Mouse (Mus musculus): ENCODE data around the gene Ms4a3. TPM values are rescaled to one million over a fixed set of nuclear protein-coding genes. Genes with fewer than 3 reads are reported as not detected.

Ms4a3 gene
- polyA plus RNA-seq, 1 experiment from 2014 or later: not detected

DNA sequence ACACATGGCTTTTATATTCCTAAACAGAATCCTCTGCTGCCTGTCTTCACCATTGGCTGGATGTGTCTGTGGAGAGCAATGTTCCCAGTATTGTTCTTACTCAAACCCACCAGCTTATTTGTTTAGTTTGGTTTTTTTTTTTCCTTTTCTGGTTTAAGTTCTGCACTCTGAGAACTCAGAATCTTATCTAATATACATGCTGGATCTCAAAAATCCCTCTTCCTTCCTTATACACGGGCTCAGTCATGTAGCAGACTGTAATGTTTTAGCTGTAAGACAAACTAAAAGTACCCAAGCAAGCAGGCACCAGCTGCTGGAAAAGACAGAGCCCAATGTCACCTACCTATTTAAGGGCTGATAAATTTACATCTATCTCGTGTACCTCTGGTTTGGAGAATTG is 25.8 kb downstream of the Ms4a3 start:
- no peaks in the 10 kb centered on the region for H3K9me3 ChIP-seq (replicated peaks; ENCODE audit: low read length)
- H3K27me3 ChIP-seq (ENCODE audit: insufficient read depth, low read length): no peaks in the 10 kb centered on the region
- no peak overlapping the region for H3K4me2 ChIP-seq (ENCODE audit: low read length)
- no peak overlapping the region for H3K9ac ChIP-seq (ENCODE audit: low read depth, low read length)
- DNase-seq (ENCODE audit: low spot score) (no peak), ATAC-seq (replicated peaks; ENCODE audit: low FRiP score, low read depth) (no peak)
- H3K36me3 ChIP-seq (ENCODE audit: insufficient read depth, low read length): no peaks in the 10 kb centered on the region
- no peak overlapping the region for H3K4me3 ChIP-seq (replicated peaks; ENCODE audit: low read depth, low read length)
- H3K27ac ChIP-seq: no peak overlapping the region
- WGBS: 75% methylated on average over 2 of the region's 2 CpGs
- no peak for TF ChIP-seq CTCF (IDR thresholded peaks at IDR 0.05; ENCODE audit: low read depth)
- H3K4me1 ChIP-seq (replicated peaks; ENCODE audit: insufficient read depth, low read length): no peaks in the 10 kb centered on the region

DNA sequence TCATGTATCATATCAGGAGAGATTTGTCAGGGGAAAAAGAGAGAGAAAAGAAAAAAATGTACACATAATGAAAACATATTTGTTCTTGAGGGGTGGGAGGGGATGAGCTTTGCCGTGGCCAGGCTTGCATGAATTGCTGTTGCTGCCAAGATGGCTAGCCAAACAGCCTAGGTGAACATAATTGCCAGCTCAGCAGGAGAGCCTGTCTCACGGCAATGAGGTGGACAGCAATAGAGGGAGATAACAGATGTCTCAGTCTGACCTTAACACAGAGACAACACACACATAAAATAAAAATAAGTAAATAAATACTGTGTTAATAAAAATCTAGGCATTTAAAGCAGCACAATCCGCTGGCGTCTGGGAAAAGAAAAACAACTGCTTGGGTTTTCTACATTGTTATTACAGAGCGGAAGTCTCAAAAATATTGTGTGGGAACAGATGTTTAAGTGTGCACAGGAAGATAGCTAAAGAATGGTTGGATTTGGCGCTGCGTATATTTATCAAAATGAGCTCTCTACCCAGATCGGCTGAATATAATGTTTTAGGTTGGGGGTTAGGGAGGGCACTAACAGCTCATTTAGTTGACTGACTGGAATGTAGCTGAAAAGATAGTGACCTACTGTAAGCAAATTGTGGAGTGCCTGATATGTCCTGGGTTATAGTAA is 26.7 kb downstream of the Ms4a3 start:
- H3K9me3 ChIP-seq (replicated peaks; ENCODE audit: low read length): no peaks in the 10 kb centered on the region
- ATAC-seq (replicated peaks; ENCODE audit: low FRiP score, low read depth): no peak
- H3K4me1 ChIP-seq (replicated peaks; ENCODE audit: insufficient read depth, low read length): no peaks in the 10 kb centered on the region
- H3K4me3 ChIP-seq (replicated peaks; ENCODE audit: low read depth, low read length): no peak overlapping the region
- H3K36me3 ChIP-seq (ENCODE audit: insufficient read depth, low read length): no peaks in the 10 kb centered on the region
- 64% methylated on average over 8 of the region's 8 CpGs for WGBS
- no peaks in the 10 kb centered on the region for H3K27me3 ChIP-seq (ENCODE audit: insufficient read depth, low read length)
- no peak overlapping the region for H3K27ac ChIP-seq
- DNase-seq (ENCODE audit: low spot score): no peak
- no peak overlapping the region for H3K9ac ChIP-seq (ENCODE audit: low read depth, low read length)
- TF ChIP-seq CTCF (IDR thresholded peaks at IDR 0.05; ENCODE audit: low read depth): no peak
- H3K4me2 ChIP-seq (ENCODE audit: low read length): no peak overlapping the region

DNA sequence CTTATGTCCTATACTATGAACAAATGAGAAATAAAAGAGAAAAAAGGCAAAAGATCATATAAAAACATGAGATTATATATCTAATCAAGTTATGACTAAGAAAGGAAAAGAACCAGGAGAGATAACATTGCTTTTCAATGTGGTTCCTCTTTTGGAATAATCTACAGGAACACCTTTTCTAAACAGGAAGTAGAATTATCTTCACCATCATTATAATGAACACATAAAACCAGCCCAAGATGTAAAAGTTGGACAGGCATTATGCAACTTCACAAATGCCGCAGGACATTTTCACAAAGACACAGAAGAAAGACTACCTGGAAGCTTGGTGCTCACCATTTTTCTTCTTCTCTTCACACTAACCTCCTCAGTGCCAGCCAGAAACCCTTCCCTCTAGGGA is 27.6 kb downstream of the Ms4a3 start:
- Histone ChIP-seq H3K9ac (ENCODE audit: low read depth, low read length) (no peak overlapping the region), H3K27me3 (ENCODE audit: insufficient read depth, low read length) (no peaks in the 10 kb centered on the region), H3K9me3 (replicated peaks; ENCODE audit: low read length) (no peaks in the 10 kb centered on the region), H3K4me3 (replicated peaks; ENCODE audit: low read depth, low read length) (no peak overlapping the region), H3K4me2 (ENCODE audit: low read length) (no peak overlapping the region), H3K4me1 (replicated peaks; ENCODE audit: insufficient read depth, low read length) (no peaks in the 10 kb centered on the region), H3K27ac (no peak overlapping the region), H3K36me3 (ENCODE audit: insufficient read depth, low read length) (no peaks in the 10 kb centered on the region)
- WGBS: 100% methylated on average over 1 of the region's 1 CpGs
- DNase-seq (ENCODE audit: low spot score) (no peak), ATAC-seq (replicated peaks; ENCODE audit: low FRiP score, low read depth) (no peak)
- no peak for TF ChIP-seq CTCF (IDR thresholded peaks at IDR 0.05; ENCODE audit: low read depth)

DNA sequence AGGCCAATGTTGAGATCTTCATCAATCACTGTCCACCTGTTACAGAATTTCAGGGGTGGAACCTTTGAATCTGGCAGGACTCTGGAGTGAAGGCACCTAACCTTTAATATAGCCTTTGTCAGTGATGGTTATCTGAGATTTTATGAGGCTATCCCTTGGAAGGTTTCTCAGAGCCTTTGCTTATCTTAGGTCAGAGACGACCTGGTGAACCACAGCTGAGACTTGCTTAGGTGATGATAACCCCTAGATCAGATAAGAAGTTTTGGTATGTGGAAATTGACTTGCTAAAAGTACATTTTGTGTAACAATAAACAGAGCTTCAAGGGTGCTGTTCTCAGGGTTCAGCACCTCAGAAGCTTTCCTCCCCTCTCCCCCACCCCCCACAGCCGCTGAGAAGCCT is 28.4 kb downstream of the Ms4a3 start:
- H3K27me3 ChIP-seq (ENCODE audit: insufficient read depth, low read length): no peaks in the 10 kb centered on the region
- no peaks in the 10 kb centered on the region for H3K4me1 ChIP-seq (replicated peaks; ENCODE audit: insufficient read depth, low read length)
- no peaks in the 10 kb centered on the region for H3K36me3 ChIP-seq (ENCODE audit: insufficient read depth, low read length)
- ATAC-seq (replicated peaks; ENCODE audit: low FRiP score, low read depth) (no peak; the same call in 1 of the 2 replicates), DNase-seq (ENCODE audit: low spot score) (no peak)
- no peak overlapping the region for H3K4me3 ChIP-seq (replicated peaks; ENCODE audit: low read depth, low read length)
- WGBS: 29% methylated on average over 2 of the region's 2 CpGs
- H3K9ac ChIP-seq (ENCODE audit: low read depth, low read length): no peak overlapping the region
- TF ChIP-seq CTCF (IDR thresholded peaks at IDR 0.05; ENCODE audit: low read depth): no peak
- H3K9me3 ChIP-seq (replicated peaks; ENCODE audit: low read length): no peaks in the 10 kb centered on the region
- no peak overlapping the region for H3K27ac ChIP-seq
- H3K4me2 ChIP-seq (ENCODE audit: low read length): no peak overlapping the region

DNA sequence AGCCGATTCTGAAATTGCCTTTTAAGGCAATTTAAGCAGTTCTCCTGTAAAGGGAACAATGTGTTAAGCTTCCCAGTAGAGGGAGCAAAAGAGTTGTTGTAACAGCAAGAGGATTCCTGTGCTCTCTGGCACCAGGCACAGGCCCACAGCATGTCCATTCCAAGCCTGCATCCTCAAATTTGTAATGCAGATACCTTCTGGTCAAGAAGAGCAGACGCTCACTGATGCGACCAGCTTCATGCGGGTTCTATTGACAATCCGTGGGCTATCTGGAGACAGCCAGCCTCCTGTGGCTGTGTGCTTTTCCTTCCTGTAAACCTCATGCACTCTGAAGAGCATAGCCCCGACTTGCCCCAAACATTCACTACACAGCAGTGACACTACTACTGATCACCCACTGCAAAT is 29.1 kb downstream of the Ms4a3 start:
- Histone ChIP-seq H3K4me1 (replicated peaks; ENCODE audit: insufficient read depth, low read length) (no peaks in the 10 kb centered on the region), H3K4me3 (replicated peaks; ENCODE audit: low read depth, low read length) (no peak overlapping the region), H3K9me3 (replicated peaks; ENCODE audit: low read length) (no peaks in the 10 kb centered on the region), H3K36me3 (ENCODE audit: insufficient read depth, low read length) (no peaks in the 10 kb centered on the region), H3K27ac (no peak overlapping the region), H3K9ac (ENCODE audit: low read depth, low read length) (no peak overlapping the region), H3K4me2 (ENCODE audit: low read length) (no peak overlapping the region), H3K27me3 (ENCODE audit: insufficient read depth, low read length) (no peaks in the 10 kb centered on the region)
- ATAC-seq (replicated peaks; ENCODE audit: low FRiP score, low read depth): 0 out of 2 replicates have a peak, but pooled peaks have one; percentile 54
- peak; percentile 72 for TF ChIP-seq CTCF (IDR thresholded peaks at IDR 0.05; ENCODE audit: low read depth)
- 15% methylated on average over 6 of the region's 6 CpGs for WGBS
- DNase-seq (ENCODE audit: low spot score): peak; percentile 87

DNA sequence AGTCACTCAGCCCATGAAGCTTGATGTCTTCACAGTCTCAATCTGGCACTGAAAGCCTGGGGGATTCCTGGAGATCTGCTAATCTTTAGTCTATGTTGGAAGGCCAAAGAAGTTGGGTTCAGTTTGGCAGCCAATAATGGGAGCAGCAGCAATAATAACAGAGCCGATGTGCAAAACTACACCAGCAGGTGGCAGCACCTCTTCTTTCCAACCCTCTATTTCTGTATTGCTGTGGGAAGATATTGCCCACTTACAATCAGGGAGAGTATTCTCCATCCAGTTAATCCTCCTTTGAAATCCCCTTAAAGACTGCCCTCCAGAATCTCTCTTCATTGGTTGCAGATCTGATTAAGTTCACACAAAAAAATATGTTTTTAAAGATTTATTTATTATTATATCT is 32.5 kb downstream of the Ms4a3 start:
- no peak overlapping the region for H3K27ac ChIP-seq
- H3K4me3 ChIP-seq (replicated peaks; ENCODE audit: low read depth, low read length): no peak overlapping the region
- H3K27me3 ChIP-seq (ENCODE audit: insufficient read depth, low read length): no peaks in the 10 kb centered on the region
- TF ChIP-seq CTCF (IDR thresholded peaks at IDR 0.05; ENCODE audit: low read depth): peak; percentile 80
- no peak overlapping the region for H3K9ac ChIP-seq (ENCODE audit: low read depth, low read length)
- WGBS: 10% methylated on average over 1 of the region's 1 CpGs
- DNase-seq (ENCODE audit: low spot score) (peak; percentile 71), ATAC-seq (replicated peaks; ENCODE audit: low FRiP score, low read depth) (no peak)
- H3K36me3 ChIP-seq (ENCODE audit: insufficient read depth, low read length): no peaks in the 10 kb centered on the region
- no peak overlapping the region for H3K4me2 ChIP-seq (ENCODE audit: low read length)
- H3K4me1 ChIP-seq (replicated peaks; ENCODE audit: insufficient read depth, low read length): no peaks in the 10 kb centered on the region
- no peaks in the 10 kb centered on the region for H3K9me3 ChIP-seq (replicated peaks; ENCODE audit: low read length)

DNA sequence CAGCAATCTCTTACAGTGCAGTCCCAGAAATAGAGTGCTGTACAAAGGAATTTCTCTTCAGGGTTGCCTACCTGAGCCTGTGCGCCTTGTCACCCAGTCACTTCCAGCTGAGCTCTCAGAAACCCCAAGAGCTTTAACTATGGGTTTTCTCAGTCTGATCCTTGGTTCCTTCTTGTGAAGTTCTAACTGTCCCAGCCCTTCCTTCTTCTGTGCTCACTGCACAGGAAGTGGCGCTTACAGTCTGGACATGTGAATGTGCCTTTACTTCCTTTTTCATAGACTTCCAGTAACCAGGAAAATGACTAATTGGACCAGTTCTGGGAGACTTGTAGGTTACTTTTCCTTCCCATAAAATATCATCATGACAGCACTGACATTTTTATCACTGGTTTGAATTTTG is 36.0 kb downstream of the Ms4a3 start, which contains the start of gene Ms4a6d:
Gene Ms4a6d (minus strand): TSS at position 247 of the 400 bp plus-strand sequence.
- no peak within 1 kb of the TSS for H3K27ac ChIP-seq
- H3K4me3 ChIP-seq (replicated peaks; ENCODE audit: low read depth, low read length): no peak within 1 kb of the TSS
- ATAC-seq (replicated peaks; ENCODE audit: low FRiP score, low read depth) (no peak), DNase-seq (ENCODE audit: low spot score) (no peak)
- H3K4me2 ChIP-seq (ENCODE audit: low read length): no peak within 1 kb of the TSS
- WGBS: 83% methylated on average over 2 of the region's 2 CpGs
- H3K4me1 ChIP-seq (replicated peaks; ENCODE audit: insufficient read depth, low read length): no peaks in the 10 kb centered on the region
- no peaks in the 10 kb centered on the region for H3K36me3 ChIP-seq (ENCODE audit: insufficient read depth, low read length)
- no peaks in the 10 kb centered on the region for H3K27me3 ChIP-seq (ENCODE audit: insufficient read depth, low read length)
- H3K9ac ChIP-seq (ENCODE audit: low read depth, low read length): no peak within 1 kb of the TSS
- H3K9me3 ChIP-seq (replicated peaks; ENCODE audit: low read length): no peaks in the 10 kb centered on the region
- TF ChIP-seq CTCF (IDR thresholded peaks at IDR 0.05; ENCODE audit: low read depth): no peak

Data from kidney, postnatal 0 days (tissue).